Mouse (Mus musculus): ENCODE data around the gene Kcnt2.

Kcnt2 gene

DNA sequence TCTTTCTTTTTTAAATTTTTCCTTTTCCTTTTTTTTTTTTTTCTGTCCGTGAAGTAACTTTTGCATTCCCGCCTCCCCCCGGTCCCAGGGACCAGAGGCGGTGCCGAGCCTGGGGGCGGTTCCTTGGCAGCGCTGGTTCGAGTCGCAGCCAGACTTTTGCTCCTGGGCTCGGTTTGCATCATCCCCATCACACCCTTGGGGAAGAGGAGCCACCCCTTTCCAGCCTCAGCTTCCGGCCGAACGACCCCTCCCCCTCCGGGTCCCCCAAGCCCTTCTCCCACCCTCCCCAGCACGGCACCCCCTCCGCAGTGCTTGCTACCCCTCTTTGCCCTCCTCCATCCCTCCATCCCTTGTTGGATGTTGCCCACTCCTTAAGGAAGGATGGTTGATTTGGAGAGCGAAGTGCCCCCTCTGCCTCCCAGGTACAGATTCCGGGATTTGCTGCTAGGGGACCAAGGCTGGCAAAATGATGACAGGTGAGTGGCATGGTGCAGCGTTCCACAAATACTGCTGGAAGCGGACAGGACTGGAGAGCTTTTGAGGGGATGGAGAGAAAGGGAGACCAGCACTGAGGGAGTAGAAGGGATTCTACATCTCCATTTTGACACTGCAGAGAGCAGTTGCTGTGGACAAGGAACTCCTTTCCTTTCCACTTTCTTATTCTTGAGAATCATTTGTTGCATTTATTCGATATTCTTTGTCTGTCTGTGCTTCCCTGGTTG lies at the start of gene Kcnt2:
TSS of gene Kcnt2 (plus strand) at position 283 of the 722 bp plus-strand sequence.
- no peak for DNase-seq

DNA sequence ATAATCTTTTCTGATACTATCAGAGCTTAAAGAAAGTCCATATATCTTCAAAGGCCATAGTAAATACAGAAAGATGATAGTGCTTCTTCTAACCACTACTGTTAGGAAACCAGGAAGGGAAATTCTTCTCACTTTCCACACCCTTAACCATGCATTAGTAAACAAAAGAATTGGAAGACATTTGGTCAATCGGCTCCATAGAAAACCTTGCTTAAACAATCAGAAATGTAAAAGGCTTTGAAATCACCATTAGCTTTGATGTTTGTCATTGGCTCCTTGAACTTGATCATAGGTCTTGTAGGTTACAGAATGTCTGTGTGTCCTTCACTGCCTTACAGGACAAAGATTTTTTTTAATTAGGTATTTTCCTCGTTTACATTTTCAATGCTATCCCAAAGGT lies 40.6 kb upstream of the Kcnt2 start:
- DNase-seq, result no peak

DNA sequence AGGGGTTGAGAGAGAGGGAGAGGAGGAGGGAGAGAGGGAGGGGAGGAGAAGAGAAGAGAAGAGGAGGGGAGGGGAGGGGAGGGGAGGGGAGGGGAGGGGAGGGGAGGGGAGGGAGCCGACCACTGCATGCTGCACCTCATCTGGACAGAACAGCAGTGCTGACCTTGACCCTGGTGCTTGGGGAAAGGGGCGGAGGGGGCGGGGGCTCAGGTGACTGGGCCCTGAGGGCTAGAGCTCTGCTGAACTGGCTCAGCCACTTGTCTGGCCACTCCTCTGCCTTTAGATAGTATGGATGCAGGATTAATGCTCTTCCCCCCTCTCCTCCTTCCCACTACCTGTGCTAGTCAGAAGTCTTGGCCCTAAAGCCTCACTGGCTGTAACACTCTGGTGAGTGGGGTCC lies 20.7 kb upstream of the Kcnt2 start:
- no peak for DNase-seq

DNA sequence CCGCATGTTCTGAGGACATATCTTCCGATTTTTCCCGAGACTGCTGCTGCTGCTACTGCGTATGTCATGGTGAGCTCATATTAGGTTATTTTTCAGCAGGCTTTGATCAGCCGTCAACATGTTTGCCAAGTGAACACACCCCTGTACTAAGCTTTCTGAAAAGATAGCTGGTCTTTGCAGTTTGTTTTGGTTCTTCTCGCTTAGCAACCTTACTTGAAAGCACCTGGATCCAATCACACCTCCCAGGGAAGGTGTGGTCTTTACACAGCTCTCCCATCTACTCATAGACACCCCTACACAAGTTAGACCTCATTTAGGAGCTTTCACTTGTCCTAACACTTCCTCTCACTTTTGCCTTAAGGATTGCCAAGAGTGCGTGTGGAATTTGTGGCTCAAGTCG lies 19.3 kb upstream of the Kcnt2 start:
- no peak for DNase-seq

DNA sequence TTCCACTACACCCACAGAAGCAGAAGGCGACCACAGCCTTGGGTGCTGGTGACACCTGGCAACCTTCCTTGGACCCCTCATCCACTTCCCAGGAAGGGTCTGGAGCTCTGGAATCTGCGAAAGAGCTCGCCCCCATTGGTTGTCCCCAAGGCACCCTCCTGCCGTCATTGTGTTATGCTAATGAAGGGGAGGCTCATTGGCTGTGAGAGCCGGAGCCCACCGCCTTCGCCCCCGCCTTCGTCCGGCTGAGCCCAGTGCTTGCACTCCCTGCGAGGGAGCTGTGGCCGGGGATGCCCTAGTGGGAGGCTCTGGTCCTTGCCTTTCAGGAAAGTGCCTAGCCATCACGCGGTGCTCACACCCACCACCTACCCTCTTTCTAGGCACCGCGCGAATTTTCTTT lies 493 bp upstream of the Kcnt2 start:
- peak; percentile 93 for DNase-seq

DNA sequence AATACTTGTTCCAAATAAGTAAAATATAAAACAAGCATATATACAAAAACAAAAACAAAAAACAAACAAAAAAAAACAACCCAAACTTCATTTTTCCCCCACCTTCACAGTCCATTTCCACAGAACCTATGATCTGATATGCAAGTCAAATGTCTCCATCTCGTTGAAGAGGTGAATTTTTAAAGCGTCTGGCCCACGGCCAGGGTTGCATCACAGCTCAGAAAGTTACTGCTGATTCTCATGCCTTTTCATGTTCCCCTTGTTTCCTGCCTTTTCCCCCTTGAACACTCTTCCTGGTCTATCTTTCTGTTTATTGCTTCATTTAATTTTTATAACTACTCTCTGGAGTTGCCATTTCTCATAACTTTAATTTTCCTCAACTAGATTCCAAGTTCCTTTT lies 18.7 kb downstream of the Kcnt2 start:
- no peak for DNase-seq

DNA sequence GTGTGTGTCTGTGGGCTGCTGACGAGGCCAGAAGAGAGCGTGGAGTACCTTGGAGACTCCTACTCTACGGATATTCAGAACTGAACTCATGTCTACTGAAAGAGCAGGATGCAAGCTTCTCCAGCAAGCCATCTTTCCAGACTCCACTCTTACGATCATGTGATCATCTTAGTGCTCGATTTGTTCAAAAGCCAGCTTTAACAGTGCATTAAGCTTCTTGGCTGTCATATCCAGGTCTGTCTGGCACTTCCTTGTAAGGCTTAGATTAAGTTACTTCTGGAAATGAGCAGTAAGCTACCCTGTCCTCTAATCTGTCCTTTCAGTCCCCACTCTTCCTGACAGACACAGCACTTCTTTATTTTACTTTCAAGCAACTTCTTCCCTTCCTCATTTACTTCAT lies 20.1 kb downstream of the Kcnt2 start:
- no peak for DNase-seq

DNA sequence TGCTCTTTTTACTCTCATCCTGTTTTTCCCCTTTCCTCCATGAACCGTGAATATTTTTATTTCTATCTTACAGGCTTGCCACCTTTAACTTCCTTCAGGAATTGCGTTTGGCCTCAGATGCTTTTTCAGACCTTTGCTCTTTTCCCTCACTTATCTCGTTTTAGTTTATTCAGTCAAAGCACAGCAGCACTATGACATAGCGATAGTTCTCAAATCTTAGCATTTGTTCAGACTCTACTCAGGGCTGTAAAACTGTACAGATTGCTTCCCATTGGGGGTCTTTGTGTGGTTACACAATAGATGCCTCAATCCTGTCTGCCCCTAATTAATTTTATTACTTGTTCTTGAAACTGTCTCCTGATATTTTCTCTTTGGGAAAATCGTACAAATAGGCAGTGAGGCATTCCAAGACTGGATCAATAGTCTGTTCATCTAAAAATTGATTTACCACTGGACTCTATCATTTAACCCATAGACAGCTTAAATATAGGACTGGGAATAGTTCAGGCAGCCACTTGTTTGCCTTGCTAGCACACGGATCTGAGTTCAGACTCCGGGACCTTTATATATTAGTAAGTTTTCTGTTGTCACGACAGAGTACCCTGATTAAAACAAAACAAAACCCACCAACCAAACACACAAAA lies 20.8 kb downstream of the Kcnt2 start:
- DNase-seq, result no peak

DNA sequence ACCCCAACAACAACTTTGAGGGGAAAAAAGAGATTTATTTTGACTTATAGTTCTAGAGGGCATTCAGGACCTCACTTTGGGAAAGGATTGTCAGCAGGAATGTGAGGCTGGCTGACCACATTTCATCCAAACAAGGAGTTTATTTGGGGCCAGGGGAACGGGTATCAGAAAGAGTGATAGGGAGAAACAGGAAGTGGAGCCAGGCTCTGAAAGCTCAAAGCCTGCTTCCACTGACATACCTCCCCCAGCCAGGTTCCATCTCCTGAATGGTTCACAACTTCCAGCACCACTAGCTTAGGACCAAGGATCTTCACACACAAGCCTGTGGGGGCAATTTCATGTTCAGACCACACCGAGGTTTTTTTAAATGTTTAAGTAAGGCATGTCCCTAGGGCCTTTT lies 21.3 kb downstream of the Kcnt2 start:
- DNase-seq, result no peak

DNA sequence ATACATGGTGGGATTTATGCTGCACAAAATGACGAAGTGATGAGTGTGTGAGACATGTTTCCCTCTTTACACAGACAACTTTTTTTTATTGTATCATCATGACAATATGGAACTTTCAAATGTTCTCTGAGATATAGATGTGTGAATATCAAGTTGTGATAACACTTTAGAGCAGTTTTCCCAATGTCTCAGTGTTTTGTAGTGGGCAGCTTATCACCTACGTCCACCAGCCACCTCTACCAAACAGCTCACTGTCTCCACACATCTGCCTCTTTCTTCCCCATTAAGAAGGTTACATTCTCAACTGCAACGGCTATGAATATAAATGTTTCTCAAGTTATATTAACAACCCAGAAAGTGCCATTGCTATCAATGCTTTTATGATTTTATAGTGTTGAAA lies 27.7 kb downstream of the Kcnt2 start:
- DNase-seq, result no peak

DNA sequence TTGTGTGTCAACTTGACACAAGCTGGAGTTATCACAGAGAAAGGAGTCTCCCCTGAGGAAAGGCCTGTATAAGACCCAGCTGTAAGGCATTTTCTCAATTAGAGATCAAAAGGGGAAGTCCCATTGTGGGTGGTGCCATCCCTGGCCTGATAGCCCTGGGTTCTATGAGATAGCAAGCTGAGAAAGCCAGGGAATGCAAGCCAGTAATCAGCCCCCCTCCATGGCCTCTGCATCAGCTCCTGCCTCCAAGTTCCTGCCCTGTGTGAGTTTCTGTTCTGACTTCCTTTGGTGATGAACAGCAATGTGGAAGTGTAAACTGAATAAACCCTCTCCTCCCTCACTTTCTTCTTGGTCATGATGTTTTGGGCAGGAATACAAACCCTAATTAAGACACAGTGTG lies 29.9 kb downstream of the Kcnt2 start:
- no peak for DNase-seq

DNA sequence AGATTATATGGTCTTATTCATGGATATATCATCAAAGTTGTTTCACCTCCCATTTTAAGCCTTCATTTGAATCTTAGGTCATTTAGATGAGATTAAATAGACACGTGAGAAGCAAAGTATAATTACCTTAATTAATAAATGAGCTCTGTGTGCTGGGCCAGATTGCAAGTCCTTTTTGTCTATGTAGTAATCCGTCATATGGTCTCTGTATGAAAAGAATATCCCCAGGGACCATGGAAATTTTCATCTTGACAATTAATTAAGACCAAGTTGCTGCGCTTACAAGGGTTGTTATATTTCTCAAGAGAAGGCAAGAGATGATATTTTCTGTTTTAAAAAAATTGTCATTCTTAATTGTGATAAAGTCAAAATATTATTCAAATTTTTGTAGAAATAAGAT lies 47.2 kb downstream of the Kcnt2 start:
- no peak for DNase-seq

DNA sequence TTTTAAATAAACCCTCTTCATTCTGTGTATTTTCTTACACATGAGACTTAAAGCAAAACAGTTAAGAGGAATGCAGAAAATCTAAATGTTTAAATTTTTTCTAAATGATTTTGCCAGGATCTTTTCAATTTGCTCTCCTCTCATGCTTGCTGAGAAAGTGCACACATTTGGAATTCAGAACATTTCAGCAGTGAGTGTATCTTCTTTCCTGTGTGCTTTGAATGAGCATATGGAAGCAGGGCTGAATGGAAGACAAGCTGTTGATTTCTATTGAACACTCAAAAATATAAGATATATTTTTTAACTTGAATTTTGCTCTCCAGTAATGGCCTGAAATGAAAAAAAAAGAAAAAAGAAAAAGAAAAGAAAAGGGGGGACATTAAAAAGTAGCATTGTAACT lies 49.5 kb downstream of the Kcnt2 start:
- no peak for DNase-seq

DNA sequence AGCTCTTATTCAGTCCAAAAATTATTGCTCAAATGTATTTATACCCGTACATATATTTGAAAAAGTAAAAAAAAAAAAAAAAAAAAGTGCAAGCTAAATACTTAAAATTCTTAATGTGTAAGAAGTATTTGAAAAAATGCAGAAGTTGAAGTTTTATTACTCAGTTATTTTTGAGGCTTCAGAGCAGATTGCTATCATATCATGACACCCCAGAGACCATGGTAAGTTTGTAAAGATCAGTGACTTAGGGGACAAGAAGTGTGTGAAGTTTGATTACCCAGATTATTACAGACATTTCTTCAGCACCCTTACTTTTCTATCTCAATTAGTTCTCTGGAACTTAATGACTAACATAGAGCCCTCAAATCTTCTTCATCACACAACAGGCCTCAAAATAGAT lies 58.3 kb downstream of the Kcnt2 start:
- no peak for DNase-seq

DNA sequence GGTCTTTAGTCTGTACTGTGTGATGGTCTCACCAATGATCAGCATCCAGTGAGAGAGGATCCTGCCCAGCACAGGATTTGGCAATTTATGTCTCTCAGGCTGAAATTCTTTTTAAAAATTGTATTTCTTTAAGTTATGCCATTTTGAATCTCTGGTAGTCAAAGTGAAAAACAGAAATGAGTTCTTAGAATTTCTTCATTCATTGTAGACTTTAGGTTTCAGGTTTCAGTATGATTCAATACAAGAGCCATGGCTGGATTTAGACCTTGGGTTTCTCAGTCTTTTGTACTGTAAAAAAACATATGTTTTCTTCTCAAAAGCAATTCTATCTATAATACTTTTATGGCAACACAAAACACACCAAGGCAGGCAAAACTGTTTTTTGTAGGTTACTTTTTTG lies 59.4 kb downstream of the Kcnt2 start:
- DNase-seq, result no peak

DNA sequence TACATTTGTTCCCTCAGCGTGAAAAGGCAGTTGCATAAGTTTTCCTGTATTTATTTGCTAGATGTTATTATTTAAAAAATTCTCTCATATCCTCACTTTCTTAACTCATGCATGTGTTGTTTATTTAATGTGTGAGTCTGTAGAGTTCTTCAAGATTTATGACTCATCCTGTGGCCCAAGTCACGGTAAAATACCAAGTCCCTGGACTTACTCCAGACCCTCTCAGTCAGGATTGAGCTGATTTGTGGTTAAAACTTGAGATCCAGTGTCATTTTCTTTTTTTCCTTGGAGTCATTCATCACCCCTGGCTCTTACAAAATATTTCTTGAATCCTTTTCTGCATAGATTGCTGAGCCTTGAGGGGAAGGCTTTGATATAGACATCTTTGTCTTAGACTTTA lies 60.4 kb downstream of the Kcnt2 start:
- no peak for DNase-seq

DNA sequence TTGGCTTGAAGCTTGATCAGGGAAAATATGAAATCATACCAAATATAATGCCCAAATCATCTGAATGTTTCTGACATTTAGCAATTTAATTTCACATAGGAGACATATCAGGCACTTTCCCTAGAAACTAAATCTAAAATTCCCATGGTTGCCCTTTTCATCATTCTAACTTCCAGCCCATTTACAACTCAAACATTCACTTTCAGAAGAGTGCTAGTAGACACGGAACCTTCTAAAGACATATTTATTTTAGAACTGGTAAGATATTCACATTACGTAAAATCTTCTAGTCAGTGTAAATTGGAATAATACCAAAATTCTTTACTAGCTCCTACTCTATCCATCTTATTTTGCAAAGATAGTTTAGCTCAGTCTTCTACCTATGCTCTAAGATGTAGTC lies 64.8 kb downstream of the Kcnt2 start:
- DNase-seq, result no peak

DNA sequence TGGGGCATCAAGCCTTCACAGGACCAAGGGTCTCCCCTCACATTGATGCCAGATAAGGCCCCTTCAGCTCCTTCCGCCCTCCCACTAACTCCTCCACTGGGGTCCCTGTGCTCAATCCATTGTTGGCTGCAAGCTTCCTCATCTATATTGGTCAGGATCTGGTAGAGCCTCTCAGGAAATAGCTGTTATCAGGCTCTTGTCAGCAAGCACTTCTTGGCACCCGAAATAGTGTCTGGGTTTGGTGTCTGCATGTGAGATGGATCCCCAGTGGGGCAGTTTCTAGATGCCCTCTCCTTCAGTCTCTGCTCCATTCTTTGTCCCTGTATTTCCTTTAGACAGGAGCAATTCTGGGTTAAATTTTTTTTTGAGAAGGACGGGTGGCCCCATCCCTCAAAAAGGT lies 79.1 kb downstream of the Kcnt2 start:
- DNase-seq, result no peak

DNA sequence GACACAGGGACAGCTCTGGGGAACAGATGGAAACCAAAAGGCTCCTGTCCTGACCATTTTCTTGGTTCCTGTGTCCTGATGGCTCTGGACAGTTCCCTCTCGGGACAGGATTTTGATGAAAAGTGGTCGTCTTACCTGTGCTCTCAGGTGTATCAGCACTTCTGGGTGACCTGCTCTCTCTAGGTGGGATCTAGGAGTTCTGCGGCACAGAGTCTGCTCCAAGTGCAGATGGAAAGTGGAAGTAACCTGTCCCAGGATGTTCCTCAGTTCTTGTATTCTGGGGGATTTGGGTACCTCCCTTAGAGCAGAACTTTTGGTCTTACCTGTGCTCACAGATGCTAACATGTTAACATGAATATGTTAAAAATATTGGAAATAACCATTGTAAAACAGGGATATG lies 80.8 kb downstream of the Kcnt2 start:
- no peak for DNase-seq

DNA sequence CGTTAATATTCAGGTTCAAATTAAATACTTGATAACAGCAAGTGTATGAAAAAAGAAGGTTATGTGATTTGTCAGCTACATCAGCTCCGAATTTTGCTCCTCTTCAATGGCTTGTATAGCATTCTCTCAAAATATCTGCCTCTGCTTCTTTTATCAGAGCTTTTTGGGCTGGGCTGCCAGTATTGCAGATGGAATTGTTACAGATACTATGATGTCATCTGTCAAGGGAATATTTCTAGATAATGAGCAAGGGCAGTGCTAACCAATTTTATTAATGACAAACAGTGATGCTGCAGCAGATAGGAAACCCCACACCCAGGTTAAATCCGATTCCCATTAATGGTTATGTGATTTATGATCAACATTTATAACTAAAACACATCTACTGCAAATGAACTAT lies 87.7 kb downstream of the Kcnt2 start:
- no peak for DNase-seq

DNA sequence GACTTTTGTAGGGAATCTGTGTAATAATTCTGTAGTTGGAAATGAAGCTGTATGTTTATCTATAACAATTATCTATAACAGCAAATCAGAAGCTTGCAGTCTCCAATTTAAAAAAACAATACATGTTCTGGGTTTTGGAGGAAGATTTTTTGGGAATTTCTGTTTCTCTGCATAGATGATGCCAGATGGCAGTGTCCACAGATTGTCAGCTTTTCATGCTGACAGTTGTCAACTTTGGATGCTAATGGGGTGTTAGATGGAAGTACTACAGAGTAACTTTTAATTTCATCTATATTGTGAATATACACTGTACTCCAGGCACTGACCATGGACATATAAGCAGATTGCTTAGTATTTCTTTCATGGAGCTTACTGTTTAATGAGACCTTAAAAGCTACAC lies 92.5 kb downstream of the Kcnt2 start:
- DNase-seq, result no peak

DNA sequence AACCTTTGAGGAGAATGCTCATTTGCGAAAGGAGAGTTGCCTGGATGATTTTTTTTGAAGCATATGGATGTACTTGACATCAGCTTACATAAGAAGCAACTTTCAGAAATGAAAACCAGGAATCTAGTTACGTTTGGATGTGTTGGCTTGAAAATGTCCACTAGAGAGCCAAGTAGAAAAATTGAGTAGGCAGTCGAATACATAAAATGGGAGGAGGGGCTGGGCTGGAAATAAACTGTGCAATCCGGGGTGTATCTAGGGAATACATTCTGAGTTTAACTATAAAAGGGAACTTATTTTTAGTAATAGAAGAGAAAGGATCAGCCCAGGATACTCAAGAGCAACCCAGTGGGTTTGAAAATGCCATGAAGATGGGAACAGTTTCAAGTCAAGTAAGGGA lies 93.4 kb downstream of the Kcnt2 start:
- no peak for DNase-seq

DNA sequence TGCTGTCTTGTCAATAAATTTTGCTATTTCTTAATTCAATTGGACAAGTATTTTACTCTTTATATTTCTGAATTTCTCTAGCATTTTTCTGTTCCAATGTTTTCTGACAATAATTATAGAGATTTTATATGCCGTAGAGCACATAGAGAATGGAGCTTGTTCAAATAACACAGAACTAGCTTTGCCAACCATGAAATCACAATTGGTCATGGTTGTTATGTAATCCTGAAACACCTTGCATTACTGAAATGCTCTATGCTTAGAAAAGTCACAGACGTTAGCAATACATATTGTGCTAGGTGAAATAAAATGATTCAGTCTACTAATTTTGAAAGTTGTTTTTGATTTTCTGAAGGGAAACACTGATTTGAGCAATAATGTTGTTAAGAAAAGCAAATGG lies 118.8 kb downstream of the Kcnt2 start:
- DNase-seq, result peak; percentile 9

DNA sequence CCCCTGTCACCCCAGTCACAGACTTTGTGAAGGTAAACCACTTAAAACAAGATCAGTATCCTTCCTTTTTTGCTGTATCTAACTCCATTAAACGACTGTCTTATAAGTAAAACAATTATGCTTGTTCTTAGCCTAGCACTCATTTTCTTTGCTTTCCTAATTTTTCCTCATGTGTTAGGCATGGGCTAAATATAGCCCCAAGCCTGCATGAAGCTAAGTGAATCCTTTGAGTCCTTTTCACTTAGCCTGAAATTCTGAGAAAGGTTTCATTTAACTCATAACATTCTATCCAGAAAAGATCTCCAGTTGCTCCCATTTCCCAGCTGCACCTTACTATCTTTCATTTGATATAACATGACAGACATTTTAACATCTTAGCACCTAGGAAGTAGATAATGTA lies 127.6 kb downstream of the Kcnt2 start:
- DNase-seq, result no peak

DNA sequence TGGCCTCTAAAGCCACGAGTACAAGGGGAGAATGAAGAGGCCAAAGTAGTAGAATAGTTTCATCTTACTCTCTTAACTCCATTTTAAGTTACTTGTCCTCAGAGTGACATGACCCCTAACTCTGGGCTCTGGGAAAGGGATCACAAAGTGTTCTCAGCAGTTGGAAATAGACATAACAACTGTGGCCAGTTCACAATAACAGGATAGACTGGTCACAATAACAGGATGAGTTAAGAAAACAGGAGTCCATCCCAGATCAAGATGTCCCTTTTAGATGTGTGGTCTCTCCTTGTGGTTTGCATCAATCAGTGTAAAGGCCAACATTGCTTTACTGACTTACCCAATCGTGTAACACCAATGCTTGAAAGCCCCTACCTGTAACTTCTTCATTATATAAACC lies 132.8 kb downstream of the Kcnt2 start:
- DNase-seq, result no peak

Data from embryo, embryonic 11 days (tissue).